9 mouse cellular contexts compared by ENCODE assay signal in the genomic region with DNA sequence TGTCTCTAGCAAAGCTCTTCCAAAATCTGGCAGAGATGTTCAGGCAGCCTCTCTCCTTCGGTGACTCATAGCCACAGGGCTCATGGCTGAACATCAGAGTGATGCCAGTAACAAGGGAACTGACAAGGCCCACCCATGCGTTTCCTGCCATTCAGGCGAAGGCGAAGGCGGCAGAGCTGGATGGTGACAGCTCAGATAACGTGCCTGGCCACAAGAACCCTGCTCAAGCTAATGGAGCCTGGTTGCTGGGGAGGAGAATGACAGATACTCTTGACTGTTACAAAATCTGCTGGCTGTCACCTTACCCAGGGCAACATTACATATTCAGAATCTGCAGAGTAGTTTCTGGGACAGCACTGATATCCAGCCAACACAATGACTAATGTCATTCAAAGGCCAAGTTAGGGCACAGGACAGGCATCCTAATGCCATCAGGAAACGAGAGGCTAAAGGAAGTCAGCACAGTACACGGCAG. TPM values are rescaled to one million over a fixed set of nuclear protein-coding genes. Genes with fewer than 3 reads are reported as not detected.
DNase-seq lines count a peak whose midpoint lies in the region; ATAC-seq and TF ChIP-seq lines count a peak whose summit lies in the region.
"Had no signal": no experiment of that assay in that cellular context is flagged by ENCODE, and none has a peak within 500 bp of the region (broad histone marks: within the 10 kb centered on the region; RNA-seq: fewer than 3 reads in every experiment).

No protein-coding gene starts in this region.

- no peak overlapping the region for H3K4me2 ChIP-seq in liver, embryonic 12.5 days

- peak; percentile 44 to 49 for DNase-seq in cerebellum, adult 18-20 months
- DNase-seq in cerebellum, adult 11 months, result no peak
- DNase-seq in NIH3T3 (ENCODE audit: low read depth), result peak; percentile 72
- DNase-seq in frontal cortex, postnatal 14 days (ENCODE audit: low spot score in 2 of 2), result peak; percentile 36 to 54
- DNase-seq in kidney, adult 2 months, result peak; percentile 36
- no peak for DNase-seq in neural tube, embryonic 10.5 days (ENCODE audit: extremely low spot score, low spot score)

- ATAC-seq in liver, embryonic 12.5 days, result 0 out of 2 replicates have a peak, but pooled peaks have one; percentile 46
- no peak for ATAC-seq in erythroblast, adult 5-6 weeks (replicated peaks; ENCODE audit: low FRiP score, poor library complexity, severe bottlenecking)

- no peak for TF ChIP-seq CTCF in kidney, adult 2 months (conservative IDR thresholded peaks at IDR 0.05; ENCODE audit: insufficient read depth, insufficient read length, low read depth, low read length)

- H3K36me3 ChIP-seq in kidney, adult 2 months (ENCODE audit: control insufficient read depth, insufficient read depth, low read length), result no peaks in the 10 kb centered on the region
- no peaks in the 10 kb centered on the region for H3K36me3 ChIP-seq in liver, embryonic 12.5 days

- no peaks in the 10 kb centered on the region for H3K27me3 ChIP-seq in kidney, adult 2 months (replicated peaks; ENCODE audit: control insufficient read depth, insufficient read depth, low read length)
- H3K27me3 ChIP-seq in liver, embryonic 12.5 days (replicated peaks), result no peaks in the 10 kb centered on the region

- H3K4me3 ChIP-seq in kidney, adult 2 months (ENCODE audit: insufficient read depth, low read depth, low read length), result no peak overlapping the region
- no peak overlapping the region for H3K4me3 ChIP-seq in liver, embryonic 12.5 days

- TF ChIP-seq POLR2A in kidney, adult 2 months (IDR thresholded peaks at IDR 0.05; ENCODE audit: low read depth, low read length), result no peak

- no peaks in the 10 kb centered on the region for H3K9me3 ChIP-seq in liver, embryonic 12.5 days (replicated peaks)

- H3K27ac ChIP-seq in kidney, adult 2 months (ENCODE audit: insufficient read depth, low read depth, low read length), result no peak overlapping the region
- no peak overlapping the region for H3K27ac ChIP-seq in liver, embryonic 12.5 days
- H3K27ac ChIP-seq: liver, embryonic 14.5 days had no signal

- WGBS in kidney, adult 2 months, result 61% methylated on average over 8 of the region's 8 CpGs
- WGBS in liver, embryonic 12.5 days (ENCODE audit: insufficient replicate concordance), result 12% methylated on average over 8 of the region's 8 CpGs

- no peaks in the 10 kb centered on the region for H3K4me1 ChIP-seq in kidney, adult 2 months (ENCODE audit: control insufficient read depth, insufficient read depth, low read length)
- H3K4me1 ChIP-seq in liver, embryonic 12.5 days, result peaks cover 21% of the 10 kb centered on the region

- no peak overlapping the region for H3K9ac ChIP-seq in liver, embryonic 12.5 days
- H3K9ac ChIP-seq: liver, embryonic 14.5 days had no signal

RNA-seq across cellular contexts. Expression of gene Oxnad1, which starts 11.9 kb away (rescaled TPM):
- polyA plus RNA-seq in kidney, adult 2 months (2012; rRNA removed), result 49.0 and 60.2 TPM in 2 replicates
- 18.9 and 21.8 TPM in 2 replicates for polyA plus RNA-seq in liver, embryonic 12.5 days (2016; fragmentation: Nextera tagmentation; extraction: Ambion mirVana)
- 0.58 and 3.1 TPM in 2 replicates for total RNA-seq in erythroblast, adult 5-6 weeks (2015; ENCODE audit: low replicate concordance)
- total RNA-seq in erythroblast, adult 5-6 weeks (2017; ENCODE audit: low replicate concordance), result 6.8 and 9.5 TPM in 2 replicates

RNA-seq across cellular contexts. Expression of gene Dph3, which starts 12.3 kb away (rescaled TPM):
- 31.2 and 43.1 TPM in 2 replicates for polyA plus RNA-seq in kidney, adult 2 months (2012; rRNA removed)
- 107 and 117 TPM in 2 replicates for polyA plus RNA-seq in liver, embryonic 12.5 days (2016; fragmentation: Nextera tagmentation; extraction: Ambion mirVana)
- 0.77 and 15.9 TPM in 2 replicates for total RNA-seq in erythroblast, adult 5-6 weeks (2015; ENCODE audit: low replicate concordance)
- total RNA-seq in erythroblast, adult 5-6 weeks (2017; ENCODE audit: low replicate concordance), result 10.4 and 30.1 TPM in 2 replicates

RNA-seq across cellular contexts. Expression of gene Galnt15, which starts 44.5 kb away (rescaled TPM):
- polyA plus RNA-seq in kidney, adult 2 months (2012; rRNA removed), result 2.6 and 2.9 TPM in 2 replicates
- 0.02 TPM in 1 of 2 replicates, not detected in the other for polyA plus RNA-seq in liver, embryonic 12.5 days (2016; fragmentation: Nextera tagmentation; extraction: Ambion mirVana)
- total RNA-seq in erythroblast, adult 5-6 weeks (2015; ENCODE audit: low replicate concordance), result not detected in 2 replicates
- total RNA-seq in erythroblast, adult 5-6 weeks (2017; ENCODE audit: low replicate concordance), result 0.09 TPM in 1 of 2 replicates, not detected in the other
- polyA plus RNA-seq: liver, embryonic 14.5 days had no signal

Comparison
In these comparisons a context has a peak if more than half of its experiments do, and no peak if none do; other contexts are left out.
1. DNase-seq: peak in cerebellum, adult 18-20 months (2 of 2), NIH3T3 (single experiment), frontal cortex, postnatal 14 days (2 of 2) and kidney, adult 2 months (single experiment); none in cerebellum, adult 11 months (single experiment) and neural tube, embryonic 10.5 days (single experiment).